Mouse (Mus musculus): ENCODE measurements around the gene Gse1. TPM values are rescaled to one million over a fixed set of nuclear protein-coding genes. Genes with fewer than 3 reads are reported as not detected.

The Gse1 gene
- total and polyA plus RNA-seq, 3 experiments, result 12.1 to 24.3 (median 21.0) TPM

- Histone ChIP-seq H3K27me3 (ENCODE audit: control insufficient read depth, insufficient read depth, low read length) (no peaks in the 10 kb centered on the region), H3K36me3 (ENCODE audit: control insufficient read depth, insufficient read depth, low read length) (no peaks in the 10 kb centered on the region), H3K27ac (no peak overlapping the region), H3K4me3 (no peak overlapping the region), H3K9ac (ENCODE audit: low read depth, low read length) (no peak overlapping the region), H3K4me1 (ENCODE audit: control insufficient read depth, insufficient read depth, low read length) (peaks cover 8% of the 10 kb centered on the region), H3K79me2 (replicated peaks; ENCODE audit: control insufficient read depth, insufficient read depth, low read length) (no peaks in the 10 kb centered on the region)
- intact Hi-C loops (cut with DNase I), result no loop called here
- 100% methylated on average over 1 of the region's 1 CpGs for WGBS
- DNase-seq, result no peak
- TF ChIP-seq EP300 (IDR thresholded peaks at IDR 0.05; ENCODE audit: insufficient read depth, low read depth, low read length), result no peak
- TF ChIP-seq POLR2A (IDR thresholded peaks at IDR 0.05; ENCODE audit: insufficient read depth, low read depth, low read length), result no peak
- TF ChIP-seq CTCF (IDR thresholded peaks at IDR 0.05), result no peak
Observed at GRCm38 (mm10) chr8:120429116-120429515, 200.9 kb downstream of the Gse1 start.

- Histone ChIP-seq H3K27me3 (ENCODE audit: control insufficient read depth, insufficient read depth, low read length) (no peaks in the 10 kb centered on the region), H3K9ac (ENCODE audit: low read depth, low read length) (no peak overlapping the region), H3K4me3 (no peak overlapping the region), H3K36me3 (ENCODE audit: control insufficient read depth, insufficient read depth, low read length) (no peaks in the 10 kb centered on the region), H3K27ac (no peak overlapping the region), H3K79me2 (replicated peaks; ENCODE audit: control insufficient read depth, insufficient read depth, low read length) (no peaks in the 10 kb centered on the region; the same call in 1 of the 2 replicates), H3K4me1 (ENCODE audit: control insufficient read depth, insufficient read depth, low read length) (peaks cover 8% of the 10 kb centered on the region)
- intact Hi-C loops (cut with DNase I), result no loop called here
- no peak for TF ChIP-seq EP300 (IDR thresholded peaks at IDR 0.05; ENCODE audit: insufficient read depth, low read depth, low read length)
- WGBS, result 93% methylated on average over 12 of the region's 12 CpGs
- DNase-seq, result no peak
Observed at GRCm38 (mm10) chr8:120431042-120431441, 202.8 kb downstream of the Gse1 start.

GRCm38 (mm10) chr8:120432438-120432837, 204.2 kb downstream of the Gse1 start:
- DNase-seq, result no peak
- Histone ChIP-seq H3K4me1 (ENCODE audit: control insufficient read depth, insufficient read depth, low read length) (peaks cover 2% of the 10 kb centered on the region), H3K79me2 (replicated peaks; ENCODE audit: control insufficient read depth, insufficient read depth, low read length) (no peaks in the 10 kb centered on the region; the same call in 1 of the 2 replicates), H3K27ac (no peak overlapping the region), H3K36me3 (ENCODE audit: control insufficient read depth, insufficient read depth, low read length) (no peaks in the 10 kb centered on the region), H3K27me3 (ENCODE audit: control insufficient read depth, insufficient read depth, low read length) (no peaks in the 10 kb centered on the region), H3K4me3 (no peak overlapping the region), H3K9ac (ENCODE audit: low read depth, low read length) (no peak overlapping the region)
- WGBS, result 74% methylated on average over 7 of the region's 7 CpGs
- intact Hi-C loops (cut with DNase I), result no loop called here
- TF ChIP-seq POLR2A (IDR thresholded peaks at IDR 0.05; ENCODE audit: insufficient read depth, low read depth, low read length) (no peak), CTCF (IDR thresholded peaks at IDR 0.05) (no peak), EP300 (IDR thresholded peaks at IDR 0.05; ENCODE audit: insufficient read depth, low read depth, low read length) (no peak)

GRCm38 (mm10) chr8:120433143-120433542, 204.9 kb downstream of the Gse1 start:
- intact Hi-C loops (cut with DNase I), result no loop called here
- Histone ChIP-seq H3K4me3 (no peak overlapping the region), H3K27me3 (ENCODE audit: control insufficient read depth, insufficient read depth, low read length) (no peaks in the 10 kb centered on the region), H3K9ac (ENCODE audit: low read depth, low read length) (no peak overlapping the region), H3K27ac (no peak overlapping the region), H3K79me2 (replicated peaks; ENCODE audit: control insufficient read depth, insufficient read depth, low read length) (no peaks in the 10 kb centered on the region; the same call in 1 of the 2 replicates), H3K4me1 (ENCODE audit: control insufficient read depth, insufficient read depth, low read length) (no peaks in the 10 kb centered on the region; the same call in 1 of the 2 replicates), H3K36me3 (ENCODE audit: control insufficient read depth, insufficient read depth, low read length) (no peaks in the 10 kb centered on the region)
- DNase-seq, result no peak
- TF ChIP-seq CTCF (IDR thresholded peaks at IDR 0.05), result no peak
- TF ChIP-seq EP300 (IDR thresholded peaks at IDR 0.05; ENCODE audit: insufficient read depth, low read depth, low read length), result no peak
- no peak for TF ChIP-seq POLR2A (IDR thresholded peaks at IDR 0.05; ENCODE audit: insufficient read depth, low read depth, low read length)
- WGBS, result 87% methylated on average over 7 of the region's 7 CpGs

- intact Hi-C loops (cut with DNase I), result no loop called here
- Histone ChIP-seq H3K4me1 (ENCODE audit: control insufficient read depth, insufficient read depth, low read length) (no peaks in the 10 kb centered on the region; the same call in 1 of the 2 replicates), H3K36me3 (ENCODE audit: control insufficient read depth, insufficient read depth, low read length) (no peaks in the 10 kb centered on the region), H3K79me2 (replicated peaks; ENCODE audit: control insufficient read depth, insufficient read depth, low read length) (no peaks in the 10 kb centered on the region; the same call in 1 of the 2 replicates), H3K4me3 (no peak overlapping the region), H3K9ac (ENCODE audit: low read depth, low read length) (no peak overlapping the region), H3K27ac (no peak overlapping the region), H3K27me3 (ENCODE audit: control insufficient read depth, insufficient read depth, low read length) (no peaks in the 10 kb centered on the region)
- DNase-seq, result no peak
- 94% methylated on average over 1 of the region's 1 CpGs for WGBS
- no peak for TF ChIP-seq POLR2A (IDR thresholded peaks at IDR 0.05; ENCODE audit: insufficient read depth, low read depth, low read length)
- no peak for TF ChIP-seq EP300 (IDR thresholded peaks at IDR 0.05; ENCODE audit: insufficient read depth, low read depth, low read length)
- TF ChIP-seq CTCF (IDR thresholded peaks at IDR 0.05), result peak; percentile 63
Observed at GRCm38 (mm10) chr8:120433734-120434133, 205.5 kb downstream of the Gse1 start.

GRCm38 (mm10) chr8:120435781-120436180, 207.5 kb downstream of the Gse1 start:
- intact Hi-C loops (cut with DNase I), result no loop called here
- 90% methylated on average over 15 of the region's 15 CpGs for WGBS
- no peak overlapping the region for H3K4me3 ChIP-seq

More at GRCm38 (mm10) chr8:120435781-120436180, 207.5 kb downstream of the Gse1 start:
- Histone ChIP-seq H3K27ac (no peak overlapping the region), H3K79me2 (replicated peaks; ENCODE audit: control insufficient read depth, insufficient read depth, low read length) (no peaks in the 10 kb centered on the region; the same call in 1 of the 2 replicates), H3K4me1 (ENCODE audit: control insufficient read depth, insufficient read depth, low read length) (no peaks in the 10 kb centered on the region; the same call in 1 of the 2 replicates), H3K36me3 (ENCODE audit: control insufficient read depth, insufficient read depth, low read length) (no peaks in the 10 kb centered on the region), H3K27me3 (ENCODE audit: control insufficient read depth, insufficient read depth, low read length) (no peaks in the 10 kb centered on the region), H3K9ac (ENCODE audit: low read depth, low read length) (no peak overlapping the region)
- no peak for DNase-seq
- TF ChIP-seq EP300 (IDR thresholded peaks at IDR 0.05; ENCODE audit: insufficient read depth, low read depth, low read length) (no peak), POLR2A (IDR thresholded peaks at IDR 0.05; ENCODE audit: insufficient read depth, low read depth, low read length) (no peak), CTCF (IDR thresholded peaks at IDR 0.05) (no peak)

Measured in heart, adult 2 months (tissue).